Mouse (Mus musculus) midbrain, embryonic 12.5 days (tissue): ENCODE measurements at regions not wholly inside any gene's neighbourhood (a gene's known extent, or its start where the extent isn't known, plus 50 kb on each side); places are given as distances from the start of the nearest gene placed in this dataset.

Experiments used
- ATAC-seq: fragments of 200-750 bp; cut with Nextera tagmentation; 2 replicates; pipeline ENCODE4 v1.8.0; 2017; ENCODE audit warnings: low read depth, moderate TSS enrichment, moderate library complexity; ENCODE audit not compliant: low FRiP score
- H3K27ac ChIP-seq: fragments of 300-500 bp; sonication (generic); replicated peaks from 2 replicates; pipeline ENCODE4 v1.5.1; 2016; ENCODE audit warnings: mild to moderate bottlenecking
- H3K27me3 ChIP-seq: fragments of 300-500 bp; sonication (generic); 2 replicates; pipeline ENCODE4 v1.6.1; 2016; ENCODE audit warnings: mild to moderate bottlenecking
- H3K36me3 ChIP-seq: fragments of 300-500 bp; sonication (generic); 2 replicates; pipeline ENCODE4 v1.6.1; 2016
- H3K4me1 ChIP-seq: fragments of 300-500 bp; sonication (generic); 2 replicates; pipeline ENCODE4 v1.6.1; 2016
- H3K4me2 ChIP-seq: fragments of 300-500 bp; sonication (generic); replicated peaks from 2 replicates; pipeline ENCODE4 v1.6.1; 2016; ENCODE audit warnings: mild to moderate bottlenecking, moderate library complexity
- H3K4me3 ChIP-seq: fragments of 300-500 bp; sonication (generic); 2 replicates; pipeline ENCODE4 v1.5.1; 2016; ENCODE audit warnings: mild to moderate bottlenecking
- H3K9ac ChIP-seq: fragments of 300-500 bp; sonication (generic); replicated peaks from 2 replicates; pipeline ENCODE4 v1.6.1; 2016; ENCODE audit warnings: mild to moderate bottlenecking, moderate library complexity
- H3K9me3 ChIP-seq: fragments of 300-500 bp; sonication (generic); 2 replicates; pipeline ENCODE4 v1.6.1; 2016; ENCODE audit warnings: mild to moderate bottlenecking
- WGBS: fragments of 180-500 bp; shearing (Covaris S2); methylation state at CpG from one replicate; pipeline ENCODE4 v1.1.7; 2016; 5-methylcytosine and 5-hydroxymethylcytosine counted together

- no peaks in the 10 kb centered on the region for H3K4me1 ChIP-seq
- no peaks in the 10 kb centered on the region for H3K27me3 ChIP-seq
- no peak overlapping the region for H3K4me2 ChIP-seq
- no peaks in the 10 kb centered on the region for H3K36me3 ChIP-seq
- H3K4me3 ChIP-seq, result no peak overlapping the region
- H3K9ac ChIP-seq, result no peak overlapping the region
- ATAC-seq, result no peak
- H3K9me3 ChIP-seq, result no peaks in the 10 kb centered on the region
- no peak overlapping the region for H3K27ac ChIP-seq
These were observed 854.6 kb upstream of the Lrrc6 start for GRCm38 (mm10) chr15:67355334-67355733.

GRCm38 (mm10) chr15:67354598-67355159 lies 854.0 kb upstream of the Lrrc6 start:
- ATAC-seq, result no peak
- H3K4me1 ChIP-seq, result no peaks in the 10 kb centered on the region
- no peak overlapping the region for H3K4me3 ChIP-seq
- no peaks in the 10 kb centered on the region for H3K9me3 ChIP-seq
- H3K36me3 ChIP-seq, result no peaks in the 10 kb centered on the region
- H3K27ac ChIP-seq, result no peak overlapping the region
- H3K4me2 ChIP-seq, result no peak overlapping the region
- H3K27me3 ChIP-seq, result no peaks in the 10 kb centered on the region
- H3K9ac ChIP-seq, result no peak overlapping the region

- no peak for ATAC-seq
- Histone ChIP-seq H3K4me2 (no peak overlapping the region), H3K27me3 (no peaks in the 10 kb centered on the region), H3K27ac (no peak overlapping the region), H3K4me3 (no peak overlapping the region), H3K36me3 (no peaks in the 10 kb centered on the region), H3K4me1 (no peaks in the 10 kb centered on the region), H3K9ac (no peak overlapping the region), H3K9me3 (no peaks in the 10 kb centered on the region)
- WGBS, result 79% methylated on average over 4 of the region's 4 CpGs
These were observed 848.8 kb upstream of the Lrrc6 start for GRCm38 (mm10) chr15:67349501-67349900.

- no peaks in the 10 kb centered on the region for H3K36me3 ChIP-seq
- no peak overlapping the region for H3K9ac ChIP-seq
- 83% methylated on average over 7 of the region's 7 CpGs for WGBS
- H3K9me3 ChIP-seq, result no peaks in the 10 kb centered on the region
- H3K4me3 ChIP-seq, result no peak overlapping the region
- H3K4me1 ChIP-seq, result no peaks in the 10 kb centered on the region
- H3K27me3 ChIP-seq, result no peaks in the 10 kb centered on the region
- no peak overlapping the region for H3K27ac ChIP-seq
- H3K4me2 ChIP-seq, result no peak overlapping the region
- ATAC-seq, result no peak
These were observed 844.8 kb upstream of the Lrrc6 start for GRCm38 (mm10) chr15:67345179-67346148.

- Histone ChIP-seq H3K36me3 (no peaks in the 10 kb centered on the region), H3K27me3 (no peaks in the 10 kb centered on the region), H3K27ac (no peak overlapping the region), H3K4me2 (no peak overlapping the region), H3K4me3 (no peak overlapping the region), H3K4me1 (no peaks in the 10 kb centered on the region), H3K9ac (no peak overlapping the region), H3K9me3 (no peaks in the 10 kb centered on the region)
- ATAC-seq, result no peak
- WGBS, result 88% methylated on average over 3 of the region's 3 CpGs
These were observed 841.3 kb upstream of the Lrrc6 start for GRCm38 (mm10) chr15:67342050-67342449.

GRCm38 (mm10) chr15:67337040-67337395 lies 836.3 kb upstream of the Lrrc6 start:
- 92% methylated on average over 5 of the region's 5 CpGs for WGBS
- Histone ChIP-seq H3K9ac (no peak overlapping the region), H3K4me2 (no peak overlapping the region), H3K27ac (no peak overlapping the region), H3K36me3 (no peaks in the 10 kb centered on the region), H3K9me3 (no peaks in the 10 kb centered on the region), H3K27me3 (no peaks in the 10 kb centered on the region), H3K4me1 (no peaks in the 10 kb centered on the region), H3K4me3 (no peak overlapping the region)
- ATAC-seq, result no peak

- WGBS, result 53% methylated on average over 5 of the region's 5 CpGs
- ATAC-seq, result no peak
These were observed 835.8 kb upstream of the Lrrc6 start for GRCm38 (mm10) chr15:67336294-67337039.

GRCm38 (mm10) chr15:67332521-67332920 lies 831.8 kb upstream of the Lrrc6 start:
- Histone ChIP-seq H3K4me3 (no peak overlapping the region), H3K4me2 (no peak overlapping the region), H3K9me3 (no peaks in the 10 kb centered on the region), H3K36me3 (no peaks in the 10 kb centered on the region), H3K9ac (no peak overlapping the region), H3K4me1 (no peaks in the 10 kb centered on the region), H3K27me3 (no peaks in the 10 kb centered on the region), H3K27ac (no peak overlapping the region)
- 77% methylated on average over 1 of the region's 1 CpGs for WGBS
- no peak for ATAC-seq

More at GRCm38 (mm10) chr15:67336294-67337039, 835.8 kb upstream of the Lrrc6 start:
- H3K4me2 ChIP-seq, result no peak overlapping the region
- H3K36me3 ChIP-seq, result no peaks in the 10 kb centered on the region
- no peak overlapping the region for H3K4me3 ChIP-seq
- no peaks in the 10 kb centered on the region for H3K27me3 ChIP-seq
- no peaks in the 10 kb centered on the region for H3K4me1 ChIP-seq
- no peak overlapping the region for H3K9ac ChIP-seq
- no peak overlapping the region for H3K27ac ChIP-seq
- no peaks in the 10 kb centered on the region for H3K9me3 ChIP-seq

- Histone ChIP-seq H3K4me3 (no peak overlapping the region), H3K27ac (no peak overlapping the region), H3K9ac (no peak overlapping the region), H3K4me2 (no peak overlapping the region), H3K36me3 (no peaks in the 10 kb centered on the region), H3K9me3 (no peaks in the 10 kb centered on the region), H3K4me1 (no peaks in the 10 kb centered on the region), H3K27me3 (no peaks in the 10 kb centered on the region)
- WGBS, result 77% methylated on average over 2 of the region's 2 CpGs
- ATAC-seq, result no peak
These were observed 819.6 kb upstream of the Lrrc6 start for GRCm38 (mm10) chr15:67320292-67320691.

GRCm38 (mm10) chr15:67315202-67315601 lies 814.5 kb upstream of the Lrrc6 start:
- Histone ChIP-seq H3K4me1 (no peaks in the 10 kb centered on the region), H3K27me3 (no peaks in the 10 kb centered on the region), H3K9me3 (no peaks in the 10 kb centered on the region), H3K36me3 (no peaks in the 10 kb centered on the region), H3K4me2 (no peak overlapping the region), H3K4me3 (no peak overlapping the region), H3K9ac (no peak overlapping the region), H3K27ac (no peak overlapping the region)
- ATAC-seq, result no peak
- WGBS, result 88% methylated on average over 1 of the region's 1 CpGs

GRCm38 (mm10) chr15:67313648-67314047 lies 812.9 kb upstream of the Lrrc6 start:
- no peak overlapping the region for H3K9ac ChIP-seq
- H3K4me1 ChIP-seq, result no peaks in the 10 kb centered on the region
- no peak overlapping the region for H3K27ac ChIP-seq
- H3K36me3 ChIP-seq, result no peaks in the 10 kb centered on the region
- ATAC-seq, result no peak
- H3K27me3 ChIP-seq, result no peaks in the 10 kb centered on the region
- no peaks in the 10 kb centered on the region for H3K9me3 ChIP-seq
- H3K4me2 ChIP-seq, result no peak overlapping the region
- no peak overlapping the region for H3K4me3 ChIP-seq

GRCm38 (mm10) chr15:67305681-67306080 lies 805.0 kb upstream of the Lrrc6 start:
- WGBS, result 76% methylated on average over 1 of the region's 1 CpGs
- Histone ChIP-seq H3K4me2 (no peak overlapping the region), H3K9ac (no peak overlapping the region), H3K27ac (no peak overlapping the region), H3K9me3 (no peaks in the 10 kb centered on the region), H3K36me3 (no peaks in the 10 kb centered on the region), H3K27me3 (no peaks in the 10 kb centered on the region), H3K4me3 (no peak overlapping the region), H3K4me1 (no peaks in the 10 kb centered on the region)
- no peak for ATAC-seq
